Mouse (Mus musculus): ENCODE measurements around the gene Htr2b. TPM values are rescaled to one million over a fixed set of nuclear protein-coding genes. Genes with fewer than 3 reads are reported as not detected.

The Htr2b gene
- total RNA-seq, 2 experiments from 2014 or later: 0.20 to 0.22 TPM

- DNase-seq (ENCODE audit: low spot score in 2 of 2): no peak
Observed at GRCm38 (mm10) chr1:86105054-86105453, 6.7 kb downstream of the Htr2b start.

DNA sequence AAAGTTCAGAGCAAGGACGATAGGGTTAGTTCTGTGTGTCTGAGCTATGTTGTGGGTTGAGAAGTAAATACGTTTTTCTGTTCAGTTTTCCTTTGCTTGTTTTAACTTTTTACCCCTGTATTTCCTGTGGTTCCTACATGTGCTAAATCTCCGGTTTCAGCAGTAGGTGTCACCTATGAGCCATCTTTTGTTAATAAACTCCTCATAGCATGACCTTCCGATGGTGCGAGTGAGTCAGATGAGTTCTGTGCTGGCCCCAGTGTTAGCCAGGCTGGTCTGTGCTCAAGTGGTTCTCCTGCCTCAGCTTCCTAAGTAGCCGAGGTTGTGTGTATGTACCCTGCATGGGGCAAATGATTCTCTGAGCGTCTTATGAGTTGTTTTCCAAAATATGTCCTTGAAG lies 17.4 kb downstream of the Htr2b start:
- DNase-seq (ENCODE audit: low spot score in 2 of 2): no peak

GRCm38 (mm10) chr1:86076565-86076964 lies 35.2 kb downstream of the Htr2b start:
- DNase-seq (ENCODE audit: low spot score in 2 of 2): no peak

DNA sequence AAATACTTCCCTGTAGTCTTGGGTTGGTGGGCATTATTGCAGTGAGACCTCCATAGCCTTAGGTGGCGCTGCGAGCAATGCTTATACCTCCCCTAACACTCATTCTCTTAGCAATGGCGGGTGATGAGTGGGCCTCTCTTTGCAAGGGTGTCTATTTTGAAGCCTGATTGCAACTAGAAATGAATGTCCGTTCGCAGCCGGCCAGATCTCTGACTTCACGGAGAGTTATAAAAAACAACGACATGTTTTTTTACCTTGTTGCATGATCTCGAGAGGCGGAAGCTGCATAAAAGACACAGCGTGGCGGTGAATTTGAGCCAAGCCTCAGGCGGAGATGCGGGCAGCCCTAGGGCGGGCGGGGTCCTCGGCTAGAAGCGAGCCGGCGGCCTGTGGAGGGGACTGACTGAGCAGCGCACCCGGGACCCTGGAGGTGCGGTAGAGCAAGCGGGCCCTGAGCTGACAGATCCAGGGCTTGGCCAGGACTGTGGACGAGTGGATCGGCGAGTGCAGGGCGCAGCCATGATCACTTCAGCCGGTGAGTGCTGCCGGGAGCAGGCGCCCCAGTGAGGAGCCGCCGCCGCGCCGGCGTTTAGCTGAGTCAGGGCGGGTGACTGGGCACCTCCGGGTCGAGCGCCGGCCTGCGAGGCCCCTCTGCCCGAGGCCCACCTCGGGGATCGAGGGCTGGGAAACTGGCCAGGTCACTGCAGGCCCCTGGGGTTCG lies 47.3 kb downstream of the Htr2b start, which contains the start of gene Psmd1:
Gene Psmd1 (plus strand): TSS at position 117 of the 721 bp plus-strand sequence.
- DNase-seq (ENCODE audit: low spot score in 2 of 2): peak; percentile 85 to 88

- DNase-seq (ENCODE audit: low spot score in 2 of 2): no peak
Observed at GRCm38 (mm10) chr1:86062523-86062922, 49.2 kb downstream of the Htr2b start.

DNA sequence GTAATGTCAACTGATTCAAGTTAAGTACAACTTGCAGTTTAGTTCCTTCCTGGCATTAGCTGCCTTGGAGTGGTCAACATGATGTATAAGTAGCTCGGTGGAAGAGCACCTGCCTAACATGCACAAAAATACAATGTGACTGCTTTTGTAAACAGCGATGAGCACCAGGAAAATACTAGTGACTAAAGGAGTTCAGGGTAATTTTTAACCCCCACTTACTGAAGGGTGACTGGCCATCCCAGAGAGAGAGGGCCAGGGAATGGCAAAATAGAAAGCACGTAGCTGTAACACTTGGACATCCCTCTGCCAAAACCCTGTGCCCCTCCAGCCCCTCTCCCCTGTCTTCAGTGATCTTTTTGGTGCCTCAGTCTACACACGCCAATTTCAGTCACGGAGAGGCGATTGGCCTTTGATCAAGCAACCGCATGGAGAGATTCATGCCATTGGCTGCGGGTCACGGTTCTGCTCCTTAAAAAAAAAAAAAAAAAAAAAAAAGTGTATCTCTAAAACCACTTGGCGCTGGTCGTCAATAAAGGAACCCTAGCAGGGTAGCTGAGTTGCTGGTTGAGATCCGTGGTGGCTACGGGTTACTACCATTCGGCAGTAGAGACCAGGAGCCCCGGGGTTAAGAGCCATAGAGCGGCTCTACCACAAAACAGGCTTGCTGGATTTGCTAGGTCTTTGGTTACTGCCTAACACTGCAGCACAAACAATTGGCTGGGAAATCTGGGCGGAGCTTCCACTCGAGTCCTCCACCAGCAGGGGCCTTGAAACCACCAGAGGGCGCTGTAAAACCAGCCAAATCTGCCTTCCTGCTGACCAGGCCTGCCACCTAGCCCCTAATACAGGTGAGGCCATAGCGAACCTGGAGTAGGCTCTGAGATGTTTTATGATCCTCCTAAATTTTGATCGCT lies 52.7 kb downstream of the Htr2b start:
- DNase-seq (ENCODE audit: low spot score in 2 of 2): peak; percentile 89

- DNase-seq (ENCODE audit: low spot score in 2 of 2): no peak
Observed at GRCm38 (mm10) chr1:86056284-86056683, 55.5 kb downstream of the Htr2b start.

- DNase-seq (ENCODE audit: low spot score in 2 of 2): no peak
Observed at GRCm38 (mm10) chr1:86054943-86055342, 56.8 kb downstream of the Htr2b start.

DNA sequence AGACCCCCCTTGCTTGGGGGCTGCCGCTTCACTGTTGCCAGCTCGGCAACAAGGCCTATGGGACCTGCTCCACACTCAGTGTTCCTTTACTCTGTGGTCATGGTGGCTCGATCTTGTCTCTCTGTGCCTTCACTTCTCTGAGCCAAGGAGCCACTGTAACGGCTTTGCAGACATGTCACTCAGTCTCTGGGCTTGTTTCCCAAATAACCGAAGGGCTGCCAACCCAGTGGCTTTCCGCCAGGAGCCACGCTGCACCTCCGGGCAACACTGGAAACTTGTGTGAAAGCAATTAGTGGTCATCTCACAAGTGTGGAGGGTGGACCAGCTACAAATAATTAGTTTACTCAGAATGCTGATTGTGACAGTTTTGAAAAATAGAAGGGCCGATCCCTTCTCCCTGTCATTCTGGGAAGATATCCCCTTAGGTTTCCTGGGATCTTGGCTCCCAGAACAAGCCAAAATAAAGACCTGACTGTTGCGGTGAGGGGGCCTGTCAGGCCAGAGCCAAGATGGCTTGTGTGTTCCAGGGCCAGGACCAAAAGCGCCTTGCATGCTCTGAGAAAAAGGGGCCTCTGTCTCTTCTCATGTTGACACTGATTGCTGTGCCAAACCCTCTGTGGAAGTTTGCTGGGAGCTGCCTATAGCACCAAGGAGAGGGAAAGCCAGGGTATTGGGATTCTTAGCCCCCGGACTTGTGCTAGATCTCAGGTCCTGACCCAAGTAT lies 58.4 kb downstream of the Htr2b start:
- peak in 1 of 2 experiments; percentile 50 for DNase-seq (ENCODE audit: low spot score in 2 of 2)

Other genes with a start within 250 kb of the Htr2b start
- 100 to 1,000 TPM; 480 to 761 TPM for gene Itm2c, start 217.7 kb downstream of the Htr2b start, total RNA-seq (2021)
- not detected for gene 4933407L21Rik, start 183.5 kb downstream of the Htr2b start, total RNA-seq (2021)
- 1 to 10 TPM; 3.7 to 6.6 TPM for gene Gpr55, start 151.0 kb downstream of the Htr2b start, total RNA-seq (2021)
- gene Spata3, start 95.2 kb downstream of the Htr2b start, total RNA-seq (2021): not detected
- under 1 TPM in 1 of 2 experiments, not detected in 1; 0.13 TPM for gene 2810459M11Rik, start 66.1 kb downstream of the Htr2b start, total RNA-seq (2021)
- 100 to 1,000 TPM; 120 to 121 TPM for gene Psmd1, start 47.6 kb downstream of the Htr2b start, total RNA-seq (2021)
- 1 to 10 TPM; 2.4 to 4.0 TPM for gene Gm21972, start 21.7 kb upstream of the Htr2b start, total RNA-seq (2021)
- gene Armc9, start 42.8 kb upstream of the Htr2b start, total RNA-seq (2021): 1 to 10 TPM; 6.4 to 7.2 TPM
- under 1 TPM in 1 of 2 experiments, not detected in 1; 0.54 TPM for gene B3gnt7, start 190.9 kb upstream of the Htr2b start, total RNA-seq (2021)
- 100 to 1,000 TPM; 158 to 212 TPM for gene Ncl, start 247.4 kb upstream of the Htr2b start, total RNA-seq (2021)

Measured in adrenal gland, adult 18-20 months (tissue).